Mouse (Mus musculus) embryonic facial prominence, embryonic 11.5 days (tissue): Measurements from ENCODE around the gene Il1rapl2. TPM values are rescaled to one million over a fixed set of nuclear protein-coding genes. Genes with fewer than 3 reads are reported as not detected.
"Not testable (repeated sequence)": the region's sequence is repeated elsewhere in the genome, so short reads cannot be mapped to it uniquely, and the experiment has no call there.

Experiments used
- ATAC-seq: fragments of 200-750 bp; cut with Nextera tagmentation; replicated peaks from 2 replicates; pipeline ENCODE4 v1.8.0; 2017; ENCODE audit warnings: low read depth; ENCODE audit not compliant: insufficient number of reproducible peaks, low FRiP score, low TSS enrichment
- DNase-seq: peaks from one replicate; pipeline ENCODE4 v3.0.0-alpha.2; 2015; ENCODE audit warnings: low spot score
- H3K27ac ChIP-seq: fragments of 300-500 bp; sonication (generic); replicated peaks from 2 replicates; pipeline ENCODE4 v1.5.1; 2014; ENCODE audit warnings: mild to moderate bottlenecking, low read depth, low read length, control low read depth
- H3K27me3 ChIP-seq: fragments of 300-500 bp; sonication (generic); 2 replicates; pipeline ENCODE4 v1.6.1; 2014; ENCODE audit warnings: mild to moderate bottlenecking, low read length, moderate library complexity, mixed read lengths; ENCODE audit not compliant: control insufficient read depth, insufficient read depth
- H3K36me3 ChIP-seq: fragments of 300-500 bp; sonication (generic); replicated peaks from 2 replicates; pipeline ENCODE4 v1.6.1; 2014; ENCODE audit warnings: low read depth, mild to moderate bottlenecking, low read length, moderate library complexity, mixed read lengths; ENCODE audit not compliant: control insufficient read depth, insufficient read depth
- H3K4me1 ChIP-seq: fragments of 300-500 bp; sonication (generic); 2 replicates; pipeline ENCODE4 v1.6.1; 2014; ENCODE audit warnings: low read length, mixed read lengths; ENCODE audit not compliant: control insufficient read depth, insufficient read depth
- H3K4me2 ChIP-seq: fragments of 300-500 bp; sonication (generic); 2 replicates; pipeline ENCODE4 v1.6.1; 2014; ENCODE audit warnings: low read depth, mild to moderate bottlenecking, control low read depth, low read length, moderate library complexity
- H3K4me3 ChIP-seq: fragments of 300-500 bp; sonication (generic); 2 replicates; pipeline ENCODE4 v1.5.1; 2014; ENCODE audit warnings: low read depth, low read length, control low read depth
- H3K9ac ChIP-seq: fragments of 300-500 bp; sonication (generic); replicated peaks from 2 replicates; pipeline ENCODE4 v1.6.1; 2014; ENCODE audit warnings: mild to moderate bottlenecking, control low read depth, low read length
- H3K9me3 ChIP-seq: fragments of 300-500 bp; sonication (generic); replicated peaks from 2 replicates; pipeline ENCODE4 v1.6.1; 2016; ENCODE audit warnings: mild to moderate bottlenecking, low read length, inconsistent platforms, mixed read lengths; ENCODE audit not compliant: control insufficient read depth
- WGBS: fragments of 180-500 bp; shearing (Covaris S2); extraction: QIAGEN DNeasy Blood & Tissue Kit; methylation state at CpG from one replicate; pipeline ENCODE4 v1.1.7; 2014; 5-methylcytosine and 5-hydroxymethylcytosine counted together
- polyA plus RNA-seq: library from polyadenylated mRNA; unstranded; fragments of >200 nt; fragmentation: Nextera tagmentation; extraction: Ambion mirVana; gene quantifications from 2 replicates; pipeline ENCODE4 v1.2.1, GENCODE M21; 2014

Il1rapl2 gene
- polyA plus RNA-seq, 1 experiment from 2014 or later, result 0.28 TPM

DNA sequence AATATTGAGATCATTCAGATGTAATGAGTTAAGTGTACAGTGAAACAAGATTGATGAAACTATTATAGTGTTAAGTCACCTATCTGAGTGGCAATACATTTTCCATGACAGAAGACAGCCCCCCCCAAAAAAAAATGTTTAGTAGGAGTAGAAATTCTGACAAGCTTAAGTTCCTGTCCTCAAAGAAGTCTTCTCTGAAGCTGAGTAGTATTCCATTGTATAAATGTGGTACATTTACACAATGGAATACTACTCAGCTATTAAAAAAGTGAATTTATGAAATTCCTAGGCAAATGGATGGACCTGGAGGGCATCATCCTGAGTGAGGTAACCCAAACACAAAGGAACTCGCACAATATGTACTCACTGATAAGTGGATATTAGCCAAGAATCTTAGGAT, 778.3 kb downstream of the Il1rapl2 start:
- H3K4me3 ChIP-seq, H3K4me1 ChIP-seq, H3K9ac ChIP-seq, H3K27me3 ChIP-seq, H3K36me3 ChIP-seq, DNase-seq, H3K4me2 ChIP-seq, ATAC-seq, H3K9me3 ChIP-seq, H3K27ac ChIP-seq: not testable (repeated sequence)
- 75% methylated on average over 1 of the region's 1 CpGs for WGBS

DNA sequence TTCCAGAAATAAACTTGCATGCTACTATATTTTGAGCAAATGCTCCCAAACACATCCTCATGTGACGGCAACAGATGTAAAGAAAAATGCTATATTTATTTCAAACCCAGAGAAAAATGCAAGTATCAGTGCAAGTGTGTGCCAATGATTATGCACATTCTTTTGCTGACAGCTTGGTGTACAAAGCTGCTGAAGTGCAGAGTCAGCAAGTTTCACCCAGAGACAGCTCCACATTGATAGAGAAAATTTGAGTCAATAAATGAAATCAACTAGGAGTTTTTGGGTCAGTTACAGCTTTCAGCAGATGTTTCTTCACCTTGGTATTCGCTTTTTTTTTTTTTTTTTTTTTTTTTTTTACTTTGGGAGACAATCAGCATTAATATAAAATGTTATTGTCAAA, 863.4 kb downstream of the Il1rapl2 start:
- H3K4me2 ChIP-seq, result no peak overlapping the region
- H3K9me3 ChIP-seq, result no peaks in the 10 kb centered on the region
- H3K4me3 ChIP-seq, result no peak overlapping the region
- no peaks in the 10 kb centered on the region for H3K36me3 ChIP-seq
- no peaks in the 10 kb centered on the region for H3K4me1 ChIP-seq
- ATAC-seq (no peak), DNase-seq (no peak)
- no peak overlapping the region for H3K9ac ChIP-seq
- no peak overlapping the region for H3K27ac ChIP-seq
- 51% methylated on average over 2 of the region's 2 CpGs for WGBS
- H3K27me3 ChIP-seq, result no peaks in the 10 kb centered on the region

- H3K27me3 ChIP-seq, result no peaks in the 10 kb centered on the region
- no peak overlapping the region for H3K9ac ChIP-seq
- no peaks in the 10 kb centered on the region for H3K36me3 ChIP-seq
- no peak overlapping the region for H3K27ac ChIP-seq
- H3K4me2 ChIP-seq, result no peak overlapping the region
- WGBS, result 75% methylated on average over 3 of the region's 3 CpGs
- H3K4me3 ChIP-seq, result no peak overlapping the region
- no peaks in the 10 kb centered on the region for H3K4me1 ChIP-seq
- H3K9me3 ChIP-seq, result no peaks in the 10 kb centered on the region
- DNase-seq (no peak), ATAC-seq (no peak)
These were observed 867.5 kb downstream of the Il1rapl2 start for GRCm38 (mm10) chrX:138437939-138438338.

- Histone ChIP-seq H3K4me1 (no peaks in the 10 kb centered on the region), H3K27ac (no peak overlapping the region), H3K36me3 (no peaks in the 10 kb centered on the region), H3K4me2 (no peak overlapping the region), H3K9me3 (no peaks in the 10 kb centered on the region), H3K4me3 (no peak overlapping the region), H3K27me3 (no peaks in the 10 kb centered on the region), H3K9ac (no peak overlapping the region)
- WGBS, result 62% methylated on average over 2 of the region's 2 CpGs
- ATAC-seq (no peak), DNase-seq (no peak)
These were observed 879.4 kb downstream of the Il1rapl2 start for GRCm38 (mm10) chrX:138449856-138450255.

DNA sequence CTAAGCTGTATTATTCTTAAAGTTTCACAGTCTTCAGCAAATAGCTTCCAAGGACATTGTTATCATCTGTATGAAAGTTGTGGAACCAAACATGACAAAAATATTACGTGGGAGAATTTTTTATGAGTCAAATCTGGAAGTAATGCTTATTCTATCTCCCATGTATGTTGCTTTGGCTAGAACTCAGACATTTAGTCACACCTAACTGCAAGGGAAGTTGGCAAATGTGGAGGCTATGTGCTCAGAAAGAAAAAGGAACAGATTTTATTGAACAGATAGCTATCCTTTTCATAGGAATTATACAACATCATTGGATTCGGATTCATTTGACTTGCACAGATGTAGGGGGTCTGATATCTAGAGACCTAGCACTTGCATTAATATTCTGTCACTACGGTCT, 908.1 kb downstream of the Il1rapl2 start:
- ATAC-seq, result no peak
- H3K4me1 ChIP-seq, result no peaks in the 10 kb centered on the region
- DNase-seq, result no peak
- H3K36me3 ChIP-seq, result no peaks in the 10 kb centered on the region
- H3K9me3 ChIP-seq, result no peaks in the 10 kb centered on the region
- no peak overlapping the region for H3K4me3 ChIP-seq
- no peaks in the 10 kb centered on the region for H3K27me3 ChIP-seq
- H3K27ac ChIP-seq, result no peak overlapping the region
- no peak overlapping the region for H3K4me2 ChIP-seq
- H3K9ac ChIP-seq, result no peak overlapping the region
- WGBS, result 79% methylated on average over 3 of the region's 3 CpGs

- Histone ChIP-seq H3K9me3 (no peaks in the 10 kb centered on the region), H3K27ac (no peak overlapping the region), H3K9ac (no peak overlapping the region), H3K4me1 (no peaks in the 10 kb centered on the region), H3K4me2 (no peak overlapping the region), H3K36me3 (no peaks in the 10 kb centered on the region), H3K4me3 (no peak overlapping the region), H3K27me3 (no peaks in the 10 kb centered on the region)
- ATAC-seq, result no peak
- 100% methylated on average over 1 of the region's 1 CpGs for WGBS
- no peak for DNase-seq
These were observed 930.1 kb downstream of the Il1rapl2 start for GRCm38 (mm10) chrX:138500510-138500909.

DNA sequence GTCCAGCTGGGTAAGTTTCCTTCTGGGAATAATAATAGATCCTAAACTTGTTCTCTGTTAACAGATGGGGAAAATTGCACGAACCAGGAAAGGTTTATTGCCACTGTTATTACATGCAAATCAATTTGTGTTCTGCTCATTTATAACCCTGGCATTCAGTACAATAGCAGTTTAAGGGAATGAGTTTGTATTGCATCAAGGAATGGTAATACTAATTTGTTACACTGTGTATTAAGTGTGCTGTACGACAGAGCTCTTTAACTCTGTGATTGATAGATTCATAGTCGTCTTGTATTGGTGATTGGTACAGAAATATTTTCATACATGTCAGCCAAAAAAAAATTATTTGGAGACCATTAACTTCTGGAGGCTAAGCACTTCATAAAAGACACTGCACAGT, 934.6 kb downstream of the Il1rapl2 start:
- no peak for DNase-seq
- no peak overlapping the region for H3K4me3 ChIP-seq
- no peak overlapping the region for H3K9ac ChIP-seq
- H3K27me3 ChIP-seq, result no peaks in the 10 kb centered on the region
- no peaks in the 10 kb centered on the region for H3K9me3 ChIP-seq
- H3K4me1 ChIP-seq, result no peaks in the 10 kb centered on the region
- no peaks in the 10 kb centered on the region for H3K36me3 ChIP-seq
- WGBS, result 78% methylated on average over 3 of the region's 3 CpGs
- ATAC-seq, result no peak
- H3K27ac ChIP-seq, result no peak overlapping the region
- no peak overlapping the region for H3K4me2 ChIP-seq

- Histone ChIP-seq H3K9me3 (no peaks in the 10 kb centered on the region), H3K9ac (no peak overlapping the region), H3K27me3 (no peaks in the 10 kb centered on the region), H3K36me3 (no peaks in the 10 kb centered on the region), H3K27ac (no peak overlapping the region), H3K4me1 (no peaks in the 10 kb centered on the region), H3K4me3 (no peak overlapping the region), H3K4me2 (no peak overlapping the region)
- no peak for DNase-seq
- ATAC-seq, result no peak
- 51% methylated on average over 3 of the region's 3 CpGs for WGBS
These were observed 1049.7 kb downstream of the Il1rapl2 start for GRCm38 (mm10) chrX:138620106-138620505.
